Mouse (Mus musculus) embryonic facial prominence, embryonic 11.5 days (tissue): ENCODE data around the gene Eef1a1. TPM values are rescaled to one million over a fixed set of nuclear protein-coding genes. Genes with fewer than 3 reads are reported as not detected.

ENCODE experiments used
- microRNA-seq: library from miRNA; unstranded; fragments of <30 nt; microRNA quantifications from one replicate; pipeline ENCODE4, GENCODE M21; 2016; ENCODE audit warnings: borderline number of aligned reads
- polyA plus RNA-seq: library from polyadenylated mRNA; unstranded; fragments of >200 nt; fragmentation: Nextera tagmentation; extraction: Ambion mirVana; gene quantifications from 2 replicates; pipeline ENCODE4 v1.2.1, GENCODE M21; 2014

Eef1a1 gene
- polyA plus RNA-seq, 1 experiment from 2014 or later, result 5,291 TPM

Small RNAs within 50 kb of the gene (microRNA-seq; reads per million reads assigned to microRNA genes)
- gene Gm26377, result not detected

Other genes with a start within 250 kb of the Eef1a1 start
- not detected in 2 replicates for gene Gm3776, start 232.0 kb downstream of the Eef1a1 start, polyA plus RNA-seq
- not detected in 2 replicates for gene Gm10639, start 199.2 kb downstream of the Eef1a1 start, polyA plus RNA-seq
- gene Omt2a, start 174.4 kb downstream of the Eef1a1 start, polyA plus RNA-seq, result not detected in 2 replicates
- not detected in 2 replicates for gene Omt2b, start 161.6 kb downstream of the Eef1a1 start, polyA plus RNA-seq
- not detected in 2 replicates for gene Gsta2, start 133.4 kb downstream of the Eef1a1 start, polyA plus RNA-seq
- gene Dppa5a, start 121.0 kb downstream of the Eef1a1 start, polyA plus RNA-seq, result not detected in 2 replicates
- gene Ooep, start 110.4 kb downstream of the Eef1a1 start, polyA plus RNA-seq, result 1.4 and 1.9 TPM in 2 replicates
- gene Ddx43, start 93.4 kb downstream of the Eef1a1 start, polyA plus RNA-seq, result 0.15 TPM in 1 of 2 replicates, not detected in the other
- gene Cgas, start 45.9 kb downstream of the Eef1a1 start, polyA plus RNA-seq, result 0.84 and 0.92 TPM in 2 replicates
- 21.4 and 24.7 TPM in 2 replicates for gene Mto1, start 40.9 kb downstream of the Eef1a1 start, polyA plus RNA-seq
- 0.32 and 0.70 TPM in 2 replicates for gene Gm17324, start 40.4 kb downstream of the Eef1a1 start, polyA plus RNA-seq
- gene Slc17a5, start 98.9 kb upstream of the Eef1a1 start, polyA plus RNA-seq, result 11.8 and 13.8 TPM in 2 replicates
- 6.0 and 6.2 TPM in 2 replicates for gene Cd109, start 126.4 kb upstream of the Eef1a1 start, polyA plus RNA-seq